Mouse (Mus musculus): ENCODE measurements at regions not wholly inside any gene's neighbourhood (a gene's known extent, or its start where the extent isn't known, plus 50 kb on each side); places are given as distances from the start of the nearest gene placed in this dataset.

GRCm38 (mm10) chr15:13765411-13765810, 591.9 kb upstream of the Cdh6 start:
- Histone ChIP-seq H3K4me2 (replicated peaks) (no peak overlapping the region), H3K9ac (no peak overlapping the region), H3K27me3 (replicated peaks) (no peaks in the 10 kb centered on the region), H3K4me1 (replicated peaks) (no peaks in the 10 kb centered on the region), H3K27ac (no peak overlapping the region), H3K9me3 (no peaks in the 10 kb centered on the region), H3K4me3 (replicated peaks) (no peak overlapping the region), H3K36me3 (no peaks in the 10 kb centered on the region)
- no peak for ATAC-seq
- 86% methylated on average over 3 of the region's 3 CpGs for WGBS

- Histone ChIP-seq H3K4me1 (replicated peaks) (no peaks in the 10 kb centered on the region), H3K27me3 (replicated peaks) (no peaks in the 10 kb centered on the region), H3K27ac (no peak overlapping the region), H3K4me3 (replicated peaks) (no peak overlapping the region), H3K4me2 (replicated peaks) (no peak overlapping the region), H3K9me3 (no peaks in the 10 kb centered on the region), H3K9ac (no peak overlapping the region), H3K36me3 (no peaks in the 10 kb centered on the region)
- ATAC-seq, result no peak
- 86% methylated on average over 1 of the region's 1 CpGs for WGBS
These were observed 591.1 kb upstream of the Cdh6 start for GRCm38 (mm10) chr15:13764587-13764986.

GRCm38 (mm10) chr15:13746559-13746958, 573.1 kb upstream of the Cdh6 start:
- no peak overlapping the region for H3K27ac ChIP-seq
- H3K4me3 ChIP-seq (replicated peaks), result no peak overlapping the region
- H3K4me2 ChIP-seq (replicated peaks), result no peak overlapping the region
- H3K36me3 ChIP-seq, result no peaks in the 10 kb centered on the region
- no peaks in the 10 kb centered on the region for H3K9me3 ChIP-seq
- H3K27me3 ChIP-seq (replicated peaks), result no peaks in the 10 kb centered on the region
- no peaks in the 10 kb centered on the region for H3K4me1 ChIP-seq (replicated peaks)
- ATAC-seq, result no peak
- WGBS, result 37% methylated on average over 2 of the region's 2 CpGs
- H3K9ac ChIP-seq, result no peak overlapping the region

- no peak for ATAC-seq
- no peak overlapping the region for H3K27ac ChIP-seq
These were observed 532.8 kb upstream of the Cdh6 start for GRCm38 (mm10) chr15:13706276-13706675.

GRCm38 (mm10) chr15:13705187-13705586, 531.7 kb upstream of the Cdh6 start:
- Histone ChIP-seq H3K4me1 (replicated peaks) (no peaks in the 10 kb centered on the region), H3K27me3 (replicated peaks) (no peaks in the 10 kb centered on the region)
- no peak for ATAC-seq

More at GRCm38 (mm10) chr15:13706276-13706675, 532.8 kb upstream of the Cdh6 start:
- H3K9ac ChIP-seq, result no peak overlapping the region
- no peaks in the 10 kb centered on the region for H3K27me3 ChIP-seq (replicated peaks)
- no peak overlapping the region for H3K4me3 ChIP-seq (replicated peaks)
- no peaks in the 10 kb centered on the region for H3K4me1 ChIP-seq (replicated peaks)
- H3K9me3 ChIP-seq, result no peaks in the 10 kb centered on the region
- H3K4me2 ChIP-seq (replicated peaks), result no peak overlapping the region
- no peaks in the 10 kb centered on the region for H3K36me3 ChIP-seq

GRCm38 (mm10) chr15:13668193-13668592, 494.7 kb upstream of the Cdh6 start:
- H3K36me3 ChIP-seq, result no peaks in the 10 kb centered on the region
- H3K4me2 ChIP-seq (replicated peaks), result no peak overlapping the region
- 85% methylated on average over 3 of the region's 3 CpGs for WGBS
- no peak overlapping the region for H3K9ac ChIP-seq
- H3K4me3 ChIP-seq (replicated peaks), result no peak overlapping the region
- no peaks in the 10 kb centered on the region for H3K9me3 ChIP-seq
- H3K27ac ChIP-seq, result no peak overlapping the region
- no peak for ATAC-seq
- H3K4me1 ChIP-seq (replicated peaks), result no peaks in the 10 kb centered on the region
- no peaks in the 10 kb centered on the region for H3K27me3 ChIP-seq (replicated peaks)

More at GRCm38 (mm10) chr15:13705187-13705586, 531.7 kb upstream of the Cdh6 start:
- Histone ChIP-seq H3K27ac (no peak overlapping the region), H3K9me3 (no peaks in the 10 kb centered on the region), H3K4me3 (replicated peaks) (no peak overlapping the region), H3K4me2 (replicated peaks) (no peak overlapping the region), H3K9ac (no peak overlapping the region), H3K36me3 (no peaks in the 10 kb centered on the region)
- 78% methylated on average over 4 of the region's 4 CpGs for WGBS

GRCm38 (mm10) chr15:13667278-13667677, 493.8 kb upstream of the Cdh6 start:
- ATAC-seq, result no peak
- H3K4me1 ChIP-seq (replicated peaks), result no peaks in the 10 kb centered on the region
- H3K9ac ChIP-seq, result no peak overlapping the region
- no peaks in the 10 kb centered on the region for H3K36me3 ChIP-seq
- no peak overlapping the region for H3K4me2 ChIP-seq (replicated peaks)
- no peak overlapping the region for H3K27ac ChIP-seq
- H3K4me3 ChIP-seq (replicated peaks), result no peak overlapping the region
- 94% methylated on average over 4 of the region's 4 CpGs for WGBS
- no peaks in the 10 kb centered on the region for H3K9me3 ChIP-seq
- no peaks in the 10 kb centered on the region for H3K27me3 ChIP-seq (replicated peaks)

- no peaks in the 10 kb centered on the region for H3K4me1 ChIP-seq (replicated peaks)
- H3K9me3 ChIP-seq, result no peaks in the 10 kb centered on the region
- H3K27me3 ChIP-seq (replicated peaks), result no peaks in the 10 kb centered on the region
- H3K36me3 ChIP-seq, result no peaks in the 10 kb centered on the region
- H3K4me3 ChIP-seq (replicated peaks), result no peak overlapping the region
- WGBS, result 61% methylated on average over 1 of the region's 1 CpGs
- H3K4me2 ChIP-seq (replicated peaks), result no peak overlapping the region
- H3K9ac ChIP-seq, result no peak overlapping the region
- H3K27ac ChIP-seq, result no peak overlapping the region
- ATAC-seq, result no peak
These were observed 488.8 kb upstream of the Cdh6 start for GRCm38 (mm10) chr15:13662275-13662674.

- Histone ChIP-seq H3K9me3 (no peaks in the 10 kb centered on the region), H3K27ac (no peak overlapping the region), H3K36me3 (no peaks in the 10 kb centered on the region), H3K27me3 (replicated peaks) (no peaks in the 10 kb centered on the region), H3K4me3 (replicated peaks) (no peak overlapping the region), H3K9ac (no peak overlapping the region), H3K4me1 (replicated peaks) (no peaks in the 10 kb centered on the region), H3K4me2 (replicated peaks) (no peak overlapping the region)
- ATAC-seq, result no peak
- WGBS, result 68% methylated on average over 3 of the region's 3 CpGs
These were observed 481.6 kb upstream of the Cdh6 start for GRCm38 (mm10) chr15:13655038-13655437.

- Histone ChIP-seq H3K4me3 (replicated peaks) (no peak overlapping the region), H3K27ac (no peak overlapping the region), H3K9ac (no peak overlapping the region), H3K4me1 (replicated peaks) (no peaks in the 10 kb centered on the region), H3K9me3 (no peaks in the 10 kb centered on the region), H3K4me2 (replicated peaks) (no peak overlapping the region), H3K36me3 (no peaks in the 10 kb centered on the region), H3K27me3 (replicated peaks) (no peaks in the 10 kb centered on the region)
- ATAC-seq, result no peak
- whole genome bisulfite sequencing, result 80% methylated on average over 2 of the region's 2 CpGs
These were observed 462.0 kb upstream of the Cdh6 start for GRCm38 (mm10) chr15:13635346-13635940.

- H3K9ac ChIP-seq, result no peak overlapping the region
- no peaks in the 10 kb centered on the region for H3K9me3 ChIP-seq
- H3K4me2 ChIP-seq (replicated peaks), result no peak overlapping the region
- no peak overlapping the region for H3K4me3 ChIP-seq (replicated peaks)
- WGBS, result 73% methylated on average over 1 of the region's 1 CpGs
- 0 out of 2 replicates have a peak, but pooled peaks have one; percentile 47 for ATAC-seq
- H3K36me3 ChIP-seq, result no peaks in the 10 kb centered on the region
- H3K4me1 ChIP-seq (replicated peaks), result no peaks in the 10 kb centered on the region
- no peak overlapping the region for H3K27ac ChIP-seq
- no peaks in the 10 kb centered on the region for H3K27me3 ChIP-seq (replicated peaks)
These were observed 428.7 kb upstream of the Cdh6 start for GRCm38 (mm10) chr15:13602133-13602532.

GRCm38 (mm10) chr15:13597856-13598255, 424.4 kb upstream of the Cdh6 start:
- Histone ChIP-seq H3K9ac (no peak overlapping the region), H3K4me2 (replicated peaks) (no peak overlapping the region), H3K4me3 (replicated peaks) (no peak overlapping the region), H3K36me3 (no peaks in the 10 kb centered on the region), H3K4me1 (replicated peaks) (no peaks in the 10 kb centered on the region), H3K27me3 (replicated peaks) (no peaks in the 10 kb centered on the region), H3K9me3 (no peaks in the 10 kb centered on the region), H3K27ac (no peak overlapping the region)
- ATAC-seq, result no peak
- 73% methylated on average over 2 of the region's 2 CpGs for WGBS

GRCm38 (mm10) chr15:13593823-13594222, 420.3 kb upstream of the Cdh6 start:
- H3K4me2 ChIP-seq (replicated peaks), result no peak overlapping the region
- no peaks in the 10 kb centered on the region for H3K9me3 ChIP-seq
- ATAC-seq, result no peak
- no peak overlapping the region for H3K4me3 ChIP-seq (replicated peaks)
- no peak overlapping the region for H3K9ac ChIP-seq
- H3K27me3 ChIP-seq (replicated peaks), result no peaks in the 10 kb centered on the region
- H3K27ac ChIP-seq, result no peak overlapping the region
- H3K4me1 ChIP-seq (replicated peaks), result no peaks in the 10 kb centered on the region
- H3K36me3 ChIP-seq, result no peaks in the 10 kb centered on the region
- 85% methylated on average over 5 of the region's 5 CpGs for WGBS
